9 mouse cellular contexts compared by ENCODE assay signal in the genomic region with DNA sequence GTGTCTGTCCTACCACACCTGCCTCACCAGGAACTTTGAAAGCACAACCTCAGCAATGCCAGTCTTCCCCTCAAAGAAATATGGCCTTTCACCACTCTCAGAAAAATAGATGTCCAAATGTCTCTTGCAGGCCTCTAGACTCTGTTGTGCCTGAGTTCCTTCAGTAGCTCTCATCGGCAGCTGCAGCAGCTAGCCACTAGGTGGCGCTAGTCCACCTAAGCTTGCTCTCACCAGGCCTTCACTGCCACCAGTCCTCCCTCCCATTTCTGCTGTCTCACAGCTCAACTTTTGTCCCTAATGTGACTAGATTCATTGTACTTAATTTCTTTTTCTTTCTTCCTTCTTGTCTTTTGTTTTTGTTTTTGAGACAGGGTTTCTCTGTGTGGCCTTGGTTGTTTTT. TPM values are rescaled to one million over a fixed set of nuclear protein-coding genes. Genes with fewer than 3 reads are reported as not detected.
DNase-seq lines count a peak whose midpoint lies in the region; ATAC-seq and TF ChIP-seq lines count a peak whose summit lies in the region.
"Had no signal": no experiment of that assay in that cellular context is flagged by ENCODE, and none has a peak within 500 bp of the region (broad histone marks: within the 10 kb centered on the region; RNA-seq: fewer than 3 reads in every experiment).

No protein-coding gene starts in this region.

- H3K4me3 ChIP-seq in heart, embryonic 12.5 days = no peak overlapping the region
- H3K4me3 ChIP-seq: myocyte had no signal

- H3K27me3 ChIP-seq in heart, embryonic 12.5 days (replicated peaks) = no peaks in the 10 kb centered on the region

- 0% methylated on average over 2 of the region's 2 CpGs for WGBS in heart, embryonic 12.5 days

- peaks cover 36% of the 10 kb centered on the region for H3K4me1 ChIP-seq in heart, embryonic 12.5 days (replicated peaks)

- no peak overlapping the region for H3K4me2 ChIP-seq in heart, embryonic 12.5 days

- no peak for ATAC-seq in heart, embryonic 12.5 days (ENCODE audit: insufficient number of reproducible peaks, low FRiP score)
- ATAC-seq in erythroid progenitor cell, adult 5-6 weeks (replicated peaks; ENCODE audit: low FRiP score, poor library complexity, severe bottlenecking) = peak; percentile 70
- peak; percentile 48 to 61; a peak in 2 of 4 replicates for ATAC-seq in hematopoietic stem cell, adult 5-6 weeks (replicated peaks in 1 of 2; ENCODE audit: insufficient read depth in 1 of 2, low FRiP score in 2 of 2, low TSS enrichment in 1 of 2, low read depth in 1 of 2, poor library complexity in 2 of 2, severe bottlenecking in 2 of 2)
- ATAC-seq in megakaryocyte progenitor cell, adult 5-6 weeks (replicated peaks; ENCODE audit: poor library complexity) = peak; percentile 64

- H3K36me3 ChIP-seq in heart, embryonic 12.5 days = peaks cover 51% of the 10 kb centered on the region

- no peak overlapping the region for H3K9ac ChIP-seq in heart, embryonic 12.5 days

- TF ChIP-seq CTCF in brain, embryonic 14.5 days (IDR thresholded peaks at IDR 0.05; ENCODE audit: borderline replicate concordance, extremely low read depth, insufficient read depth, insufficient read length) = peak; percentile 98

- peak; percentile 82 to 85 for DNase-seq in heart, adult 18-20 months
- peak; percentile 93 for DNase-seq in brain, embryonic 14.5 days (ENCODE audit: low read depth)
- DNase-seq in layer of hippocampus, postnatal 36 days = peak; percentile 71 to 72
- peak; percentile 62 for DNase-seq in spleen, adult 12 weeks (ENCODE audit: low spot score)

- H3K9me3 ChIP-seq in heart, embryonic 12.5 days (replicated peaks) = no peaks in the 10 kb centered on the region

- no peak for TF ChIP-seq POLR2A in brain, embryonic 14.5 days (IDR thresholded peaks at IDR 0.05; ENCODE audit: borderline replicate concordance, extremely low read depth, insufficient read depth, insufficient read length, poor library complexity, severe bottlenecking)

- H3K27ac ChIP-seq in heart, embryonic 12.5 days (ENCODE audit: poor library complexity, severe bottlenecking) = no peak overlapping the region

RNA-seq across cellular contexts. Expression of gene Wdr83os, which starts 3.5 kb away (rescaled TPM):
- 10 to 100 TPM; 42.1 to 47.3 TPM for total RNA-seq in heart, adult 18-20 months (2021)
- 107 and 109 TPM in 2 replicates for polyA plus RNA-seq in heart, embryonic 12.5 days (2016; fragmentation: Nextera tagmentation; extraction: Ambion mirVana)
- 124 and 140 TPM in 2 replicates for polyA plus RNA-seq in brain, embryonic 14.5 days (2012; rRNA removed)
- total RNA-seq in erythroid progenitor cell, adult 5-6 weeks (2015; ENCODE audit: low replicate concordance) = 37.7 and 66.3 TPM in 2 replicates
- total RNA-seq in erythroid progenitor cell, adult 5-6 weeks (2017; ENCODE audit: low replicate concordance) = 7.3 and 23.1 TPM in 2 replicates
- 37.1 and 51.9 TPM in 2 replicates for total RNA-seq in hematopoietic stem cell, adult 5-6 weeks (2017)
- total RNA-seq in layer of hippocampus, postnatal 36 days (2021) = 10 to 100 TPM; 55.0 to 65.7 TPM
- 159 and 193 TPM in 2 replicates for total RNA-seq in megakaryocyte progenitor cell, adult 5-6 weeks (2015)
- 40.3 and 41.4 TPM in 2 replicates for total RNA-seq in megakaryocyte progenitor cell, adult 5-6 weeks (2017)

RNA-seq across cellular contexts. Expression of gene Wdr83, which starts 4.1 kb away (rescaled TPM):
- 10 to 100 TPM; 28.7 to 34.6 TPM for total RNA-seq in heart, adult 18-20 months (2021)
- polyA plus RNA-seq in heart, embryonic 12.5 days (2016; fragmentation: Nextera tagmentation; extraction: Ambion mirVana) = 31.7 and 33.2 TPM in 2 replicates
- 64.9 and 86.6 TPM in 2 replicates for polyA plus RNA-seq in brain, embryonic 14.5 days (2012; rRNA removed)
- total RNA-seq in erythroid progenitor cell, adult 5-6 weeks (2015; ENCODE audit: low replicate concordance) = 30.6 and 35.6 TPM in 2 replicates
- total RNA-seq in erythroid progenitor cell, adult 5-6 weeks (2017; ENCODE audit: low replicate concordance) = 15.8 and 17.6 TPM in 2 replicates
- total RNA-seq in hematopoietic stem cell, adult 5-6 weeks (2017) = 17.3 and 17.6 TPM in 2 replicates
- total RNA-seq in layer of hippocampus, postnatal 36 days (2021) = 10 to 100 TPM; 26.1 to 28.4 TPM
- 33.1 and 44.3 TPM in 2 replicates for total RNA-seq in megakaryocyte progenitor cell, adult 5-6 weeks (2015)
- total RNA-seq in megakaryocyte progenitor cell, adult 5-6 weeks (2017) = 23.5 and 33.7 TPM in 2 replicates

RNA-seq across cellular contexts. Expression of gene Dhps, which starts 5.4 kb away (rescaled TPM):
- 10 to 100 TPM; 36.5 to 36.6 TPM for total RNA-seq in heart, adult 18-20 months (2021)
- 50.4 and 60.9 TPM in 2 replicates for polyA plus RNA-seq in heart, embryonic 12.5 days (2016; fragmentation: Nextera tagmentation; extraction: Ambion mirVana)
- polyA plus RNA-seq in brain, embryonic 14.5 days (2012; rRNA removed) = 74.8 and 77.0 TPM in 2 replicates
- 13.4 and 15.9 TPM in 2 replicates for total RNA-seq in erythroid progenitor cell, adult 5-6 weeks (2015; ENCODE audit: low replicate concordance)
- total RNA-seq in erythroid progenitor cell, adult 5-6 weeks (2017; ENCODE audit: low replicate concordance) = 3.5 and 4.7 TPM in 2 replicates
- total RNA-seq in hematopoietic stem cell, adult 5-6 weeks (2017) = 15.5 and 22.7 TPM in 2 replicates
- total RNA-seq in layer of hippocampus, postnatal 36 days (2021) = 10 to 100 TPM; 52.1 to 60.6 TPM
- 60.4 and 69.7 TPM in 2 replicates for total RNA-seq in megakaryocyte progenitor cell, adult 5-6 weeks (2015)
- total RNA-seq in megakaryocyte progenitor cell, adult 5-6 weeks (2017) = 24.6 and 24.7 TPM in 2 replicates

RNA-seq across cellular contexts. Expression of gene Man2b1, which starts 6.1 kb away (rescaled TPM):
- 10 to 100 TPM; 27.6 to 27.7 TPM for total RNA-seq in heart, adult 18-20 months (2021)
- polyA plus RNA-seq in heart, embryonic 12.5 days (2016; fragmentation: Nextera tagmentation; extraction: Ambion mirVana) = 33.2 and 34.8 TPM in 2 replicates
- polyA plus RNA-seq in brain, embryonic 14.5 days (2012; rRNA removed) = 21.6 and 23.9 TPM in 2 replicates
- total RNA-seq in erythroid progenitor cell, adult 5-6 weeks (2015; ENCODE audit: low replicate concordance) = 19.8 and 34.4 TPM in 2 replicates
- 7.0 and 13.2 TPM in 2 replicates for total RNA-seq in erythroid progenitor cell, adult 5-6 weeks (2017; ENCODE audit: low replicate concordance)
- 46.2 and 55.0 TPM in 2 replicates for total RNA-seq in hematopoietic stem cell, adult 5-6 weeks (2017)
- 10 to 100 TPM; 30.5 to 36.8 TPM for total RNA-seq in layer of hippocampus, postnatal 36 days (2021)
- 86.9 and 95.2 TPM in 2 replicates for total RNA-seq in megakaryocyte progenitor cell, adult 5-6 weeks (2015)
- 60.2 and 69.6 TPM in 2 replicates for total RNA-seq in megakaryocyte progenitor cell, adult 5-6 weeks (2017)

RNA-seq across cellular contexts. Expression of gene Gm5741, which starts 9.2 kb away (rescaled TPM):
- total RNA-seq in heart, adult 18-20 months (2021) = not detected
- not detected in 2 replicates for polyA plus RNA-seq in heart, embryonic 12.5 days (2016; fragmentation: Nextera tagmentation; extraction: Ambion mirVana)
- 0.64 TPM in 1 of 2 replicates, not detected in the other for polyA plus RNA-seq in brain, embryonic 14.5 days (2012; rRNA removed)
- not detected in 2 replicates for total RNA-seq in erythroid progenitor cell, adult 5-6 weeks (2015; ENCODE audit: low replicate concordance)
- total RNA-seq in erythroid progenitor cell, adult 5-6 weeks (2017; ENCODE audit: low replicate concordance) = not detected in 2 replicates
- total RNA-seq in hematopoietic stem cell, adult 5-6 weeks (2017) = not detected in 2 replicates
- not detected for total RNA-seq in layer of hippocampus, postnatal 36 days (2021)
- total RNA-seq in megakaryocyte progenitor cell, adult 5-6 weeks (2015) = not detected in 2 replicates
- total RNA-seq in megakaryocyte progenitor cell, adult 5-6 weeks (2017) = not detected in 2 replicates
